Mouse (Mus musculus) skeletal muscle tissue, adult 2 months (tissue): Measurements from ENCODE around the gene Cldn15.
"Not testable (repeated sequence)": the region's sequence is repeated elsewhere in the genome, so short reads cannot be mapped to it uniquely, and the experiment has no call there.

Experiments
- DNase-seq: peaks from one replicate; pipeline ENCODE4 v3.0.0-alpha.2; 2012; ENCODE audit warnings: low read depth, low spot score

Cldn15 gene

GRCm38 (mm10) chr5:136949551-136950336 lies 16.7 kb upstream of the Cldn15 start:
- not testable (repeated sequence) for DNase-seq

- DNase-seq = no peak
These were observed 15.9 kb upstream of the Cldn15 start for GRCm38 (mm10) chr5:136950521-136950920.

- DNase-seq = no peak
These were observed 14.3 kb upstream of the Cldn15 start for GRCm38 (mm10) chr5:136952153-136952552.

GRCm38 (mm10) chr5:136953015-136953414 lies 13.4 kb upstream of the Cldn15 start, which contains the start of gene Fis1:
Gene Fis1, plus strand, starts transcription at chr5:136953275.
- DNase-seq = peak; percentile 95

- DNase-seq = peak; percentile 53
These were observed 12.9 kb upstream of the Cldn15 start for GRCm38 (mm10) chr5:136953440-136953951.

- no peak for DNase-seq
These were observed 10.8 kb upstream of the Cldn15 start for GRCm38 (mm10) chr5:136955622-136956021.

- DNase-seq = no peak
These were observed 9.2 kb upstream of the Cldn15 start for GRCm38 (mm10) chr5:136957250-136957649.

GRCm38 (mm10) chr5:136958991-136959605 lies 7.3 kb upstream of the Cldn15 start:
- no peak for DNase-seq

- DNase-seq = no peak
These were observed 6.4 kb upstream of the Cldn15 start for GRCm38 (mm10) chr5:136960053-136960452.

- no peak for DNase-seq
These were observed 5.0 kb upstream of the Cldn15 start for GRCm38 (mm10) chr5:136961334-136961982.

GRCm38 (mm10) chr5:136961983-136962461 lies 4.4 kb upstream of the Cldn15 start:
- peak; percentile 85 for DNase-seq

- peak; percentile 66 for DNase-seq
These were observed 3.9 kb upstream of the Cldn15 start for GRCm38 (mm10) chr5:136962501-136962900.

- DNase-seq = no peak
These were observed 3.4 kb upstream of the Cldn15 start for GRCm38 (mm10) chr5:136962966-136963540.

- no peak for DNase-seq
These were observed 1.2 kb upstream of the Cldn15 start for GRCm38 (mm10) chr5:136965210-136965609.

- DNase-seq = no peak
These were observed 730 bp upstream of the Cldn15 start for GRCm38 (mm10) chr5:136965686-136966085.

GRCm38 (mm10) chr5:136966861-136967455 lies 542 bp downstream of the Cldn15 start:
- DNase-seq = no peak

- DNase-seq = peak; percentile 80
These were observed 1.2 kb downstream of the Cldn15 start for GRCm38 (mm10) chr5:136967592-136967991.

GRCm38 (mm10) chr5:136970703-136971102 lies 4.3 kb downstream of the Cldn15 start:
- DNase-seq = peak; percentile 60

GRCm38 (mm10) chr5:136973670-136974069 lies 7.3 kb downstream of the Cldn15 start:
- no peak for DNase-seq

GRCm38 (mm10) chr5:136977769-136978168 lies 11.4 kb downstream of the Cldn15 start:
- no peak for DNase-seq

GRCm38 (mm10) chr5:136979762-136980161 lies 13.3 kb downstream of the Cldn15 start:
- DNase-seq = no peak
